Mouse (Mus musculus) kidney, adult 2 months (tissue): ENCODE measurements at regions not wholly inside any gene's neighbourhood (a gene's known extent, or its start where the extent isn't known, plus 50 kb on each side); places are given as distances from the start of the nearest gene placed in this dataset.

ENCODE experiments used
- CTCF ChIP-seq: fragments of 200-500 bp; conservative IDR thresholded peaks from 2 replicates; pipeline ENCODE4 v1.5.1; 2011; ENCODE audit warnings: low read depth, mild to moderate bottlenecking, control low read depth, low read length, moderate library complexity, mixed read lengths; ENCODE audit not compliant: insufficient read depth, insufficient read length
- POLR2A ChIP-seq: fragments of 200-500 bp; IDR thresholded peaks from one replicate; pipeline ENCODE4 v1.6.1; 2011; ENCODE audit warnings: low read depth, low read length, control low read depth

GRCm38 (mm10) chr2:179054441-179054840, 387.8 kb upstream of the Cdh4 start:
- TF ChIP-seq POLR2A (no peak), CTCF (no peak)
